Mouse (Mus musculus) layer of hippocampus, adult 9-11 months (tissue): ENCODE measurements around the gene Erf.

Experiments
- DNase-seq: peaks from one replicate; pipeline ENCODE4 v3.0.0; 2022

The Erf gene

DNA sequence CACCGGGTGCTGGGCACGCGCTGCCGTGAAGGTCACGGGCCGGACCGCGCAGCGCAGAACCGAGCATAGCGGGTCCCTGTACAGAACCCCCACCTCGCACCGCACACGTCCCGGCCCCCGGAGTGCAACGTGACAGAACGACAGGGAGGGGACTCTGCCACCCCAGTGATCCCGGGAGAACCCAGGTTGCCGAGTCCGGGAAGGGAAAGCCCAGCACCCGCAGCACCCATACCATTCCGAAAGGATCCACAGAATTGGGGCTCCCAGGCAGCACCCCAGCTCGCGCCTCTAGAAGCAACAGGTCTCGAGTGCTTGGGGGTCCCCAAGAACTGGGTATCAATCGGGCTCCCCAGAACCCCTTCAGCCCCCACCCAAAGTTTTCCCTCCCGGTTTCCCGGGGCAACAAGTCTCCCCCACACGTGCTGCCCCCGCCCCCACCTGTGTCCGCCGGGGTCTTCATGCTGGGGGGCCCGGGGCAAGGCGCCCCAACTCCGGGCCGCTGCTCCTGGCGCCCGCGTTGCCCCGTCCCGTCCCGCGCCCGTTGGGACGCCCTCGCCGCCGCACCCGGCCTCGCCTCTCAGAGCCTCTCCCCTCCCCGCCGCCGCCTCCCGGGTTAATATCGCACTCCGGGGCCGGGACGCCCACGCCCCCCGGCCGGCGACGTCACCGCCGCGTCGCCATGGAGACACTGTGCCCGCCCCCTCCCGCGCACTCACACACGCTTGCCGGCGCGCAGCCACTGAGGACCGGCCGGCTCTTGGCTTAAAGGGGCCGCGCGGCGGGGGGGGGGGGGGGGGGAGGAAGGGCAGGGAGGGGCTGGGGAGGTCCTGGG, at the start of gene Erf:
Gene Erf, minus strand, starts transcription at position 621 of the 832 bp plus-strand sequence.
- DNase-seq = peak; percentile 97

DNA sequence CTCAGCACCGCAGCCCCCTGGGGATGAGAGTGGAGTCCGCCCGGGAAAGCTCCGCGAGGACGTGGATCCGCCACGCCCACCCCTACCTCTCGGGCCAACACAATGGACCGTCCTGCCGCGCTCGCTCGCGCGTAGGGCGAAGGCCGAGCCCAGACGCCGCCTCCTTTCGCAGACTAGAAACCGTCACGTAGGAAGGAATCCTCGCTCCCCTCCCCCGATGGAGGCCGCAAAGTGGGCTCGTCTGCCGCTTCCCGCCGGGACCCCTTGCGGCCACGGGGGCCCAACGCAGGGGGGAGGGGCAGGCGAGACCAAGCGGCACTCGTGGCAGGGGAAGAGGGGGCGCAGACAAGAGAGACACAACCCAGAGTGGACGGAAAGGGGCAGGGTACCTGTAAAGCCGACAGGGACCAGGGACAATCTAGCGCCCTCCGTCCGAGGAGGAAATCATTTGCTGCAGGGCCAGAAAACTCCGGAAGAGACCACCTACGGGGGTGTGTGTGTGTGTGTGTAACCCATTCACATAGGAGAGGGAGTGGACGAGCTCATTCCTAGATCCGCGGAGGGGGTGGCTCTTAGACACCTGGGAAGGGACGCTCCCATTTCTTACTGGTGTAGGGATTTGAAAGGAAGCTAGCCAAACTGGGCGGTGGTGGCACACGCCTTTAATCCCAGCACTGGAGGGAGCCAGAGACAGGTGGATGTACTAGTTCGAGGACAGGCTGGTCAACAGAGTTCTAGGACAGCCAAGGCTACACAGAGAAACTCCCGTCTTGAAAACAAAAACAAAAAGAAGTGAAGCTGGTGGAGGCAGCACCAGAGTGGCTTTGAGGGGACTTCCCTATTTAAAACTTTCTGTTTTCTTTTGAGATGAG, 47.1 kb upstream of the Erf start, which contains the start of gene Pafah1b3:
Gene Pafah1b3, minus strand, starts transcription at position 533 of the 872 bp plus-strand sequence.
- DNase-seq = peak; percentile 88

DNA sequence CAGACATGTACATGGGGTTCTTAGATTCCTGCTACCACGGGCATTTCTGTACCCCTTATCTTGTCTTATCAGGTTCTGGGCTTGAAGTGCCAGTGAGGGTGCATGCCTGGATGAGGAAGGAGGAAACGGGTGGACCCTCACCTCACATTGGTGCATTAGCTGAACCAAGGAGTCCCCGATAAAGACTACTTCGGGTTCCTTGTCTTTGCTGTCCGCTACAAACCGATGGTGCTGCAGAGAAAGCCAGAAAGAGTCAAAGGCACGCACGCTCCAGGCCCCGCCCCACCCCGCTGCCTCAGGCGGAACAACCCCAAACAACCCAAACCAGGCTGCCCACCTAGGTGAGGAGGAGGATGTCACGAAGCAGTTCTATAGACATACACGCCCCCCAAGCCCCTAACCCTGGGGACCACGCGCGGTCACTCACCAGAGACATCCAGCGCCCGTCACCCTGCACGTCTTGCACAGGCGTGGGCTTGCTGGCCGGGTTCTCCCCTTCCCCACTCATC, 46.4 kb upstream of the Erf start:
- no peak for DNase-seq

DNA sequence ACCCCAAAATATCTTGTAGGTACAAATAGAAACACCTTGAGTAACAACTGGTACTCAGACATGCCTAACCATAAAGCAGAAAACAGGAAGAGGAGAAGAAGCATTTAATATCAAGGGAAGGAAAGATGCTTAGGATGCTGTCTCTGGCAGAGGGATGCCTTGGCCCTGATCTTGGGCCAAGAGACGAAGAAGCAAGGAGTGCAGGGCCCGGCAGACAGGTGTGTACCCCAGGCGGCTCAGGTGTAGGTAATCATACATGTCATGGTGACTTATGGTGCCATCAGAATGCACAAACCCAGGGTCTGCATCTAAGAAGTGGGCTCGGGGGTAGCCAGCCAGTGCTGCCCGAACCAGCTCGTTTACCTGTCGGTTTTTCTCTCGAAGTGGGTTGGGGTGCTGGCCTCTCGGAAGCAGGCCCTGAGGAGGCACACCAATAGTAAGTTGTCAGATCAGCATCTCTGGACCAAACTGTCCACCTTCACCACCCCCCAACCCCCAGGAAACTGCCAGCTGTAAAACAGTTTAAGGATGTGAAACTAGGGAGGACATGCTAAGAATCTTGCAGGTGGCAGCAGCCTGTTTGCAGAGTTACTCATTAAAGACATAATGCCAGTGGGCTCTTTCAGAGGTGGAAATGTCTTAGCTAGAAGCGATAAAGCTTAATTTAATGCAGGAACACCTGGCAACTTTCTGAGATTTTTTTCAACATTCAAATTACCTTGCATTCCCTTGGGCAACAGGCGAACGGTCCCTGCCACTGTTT, 44.6 kb upstream of the Erf start:
- no peak for DNase-seq

DNA sequence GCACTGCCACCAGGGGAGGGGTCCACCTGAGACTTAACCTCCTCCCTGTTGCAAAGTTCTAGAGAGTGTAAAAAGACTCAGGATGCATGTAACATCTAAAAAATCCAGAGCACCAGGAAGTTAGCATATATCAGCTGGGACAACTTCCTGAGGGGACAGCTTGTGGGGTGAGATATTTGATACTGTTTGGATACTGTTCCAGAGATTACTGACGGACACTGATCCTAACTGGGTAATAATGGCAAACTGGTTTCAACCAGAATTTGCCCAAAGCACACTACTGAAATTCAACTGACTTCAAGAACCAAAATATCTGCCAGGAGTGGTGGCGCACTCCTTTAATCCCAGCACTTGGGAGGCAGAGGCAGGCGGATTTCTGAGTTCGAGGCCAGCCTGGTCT, 43.9 kb upstream of the Erf start:
- no peak for DNase-seq

DNA sequence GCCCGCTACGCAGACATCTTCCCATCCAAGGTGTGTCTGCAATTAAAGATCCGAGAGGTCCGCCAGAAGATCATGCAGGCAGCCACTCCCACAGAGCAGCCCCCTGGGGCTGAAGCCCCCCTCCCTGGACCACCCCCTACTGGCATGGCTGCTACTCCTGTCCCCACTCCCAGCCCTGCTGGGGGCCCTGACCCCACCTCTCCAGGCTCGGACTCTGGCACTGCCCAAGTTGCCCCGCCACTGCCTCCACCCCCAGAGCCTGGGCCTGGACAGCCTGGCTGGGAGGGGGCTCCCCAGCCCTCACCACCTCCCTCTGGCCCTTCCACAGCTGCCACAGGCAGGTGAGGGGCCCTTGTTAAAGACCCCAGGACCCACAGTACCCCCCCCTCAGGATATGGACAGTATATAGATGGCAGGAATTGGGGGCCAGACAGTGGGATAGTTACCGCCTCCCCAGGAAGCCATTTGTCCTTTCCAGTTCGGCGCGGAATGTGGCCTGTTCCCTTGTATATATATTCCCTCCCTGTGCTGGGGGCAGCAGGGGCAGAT, 42.7 kb upstream of the Erf start:
- no peak for DNase-seq

DNA sequence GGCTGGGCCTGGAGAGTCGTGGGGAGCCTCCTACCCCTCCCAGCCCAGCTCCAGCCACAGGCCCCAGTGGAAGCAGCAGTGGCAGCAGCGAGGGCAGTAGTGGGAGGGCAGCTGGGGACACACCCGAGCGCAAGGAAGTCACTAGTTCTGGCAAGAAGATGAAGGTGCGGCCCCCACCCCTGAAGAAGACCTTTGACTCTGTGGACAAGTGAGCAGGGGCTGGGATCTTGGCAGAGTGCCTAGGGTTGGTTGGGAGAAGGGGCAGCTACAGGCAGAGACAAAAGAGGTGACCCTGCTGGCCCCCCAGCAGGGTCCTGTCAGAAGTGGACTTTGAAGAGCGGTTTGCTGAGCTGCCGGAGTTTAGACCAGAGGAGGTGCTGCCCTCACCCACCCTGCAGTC, 41.5 kb upstream of the Erf start:
- DNase-seq = no peak

DNA sequence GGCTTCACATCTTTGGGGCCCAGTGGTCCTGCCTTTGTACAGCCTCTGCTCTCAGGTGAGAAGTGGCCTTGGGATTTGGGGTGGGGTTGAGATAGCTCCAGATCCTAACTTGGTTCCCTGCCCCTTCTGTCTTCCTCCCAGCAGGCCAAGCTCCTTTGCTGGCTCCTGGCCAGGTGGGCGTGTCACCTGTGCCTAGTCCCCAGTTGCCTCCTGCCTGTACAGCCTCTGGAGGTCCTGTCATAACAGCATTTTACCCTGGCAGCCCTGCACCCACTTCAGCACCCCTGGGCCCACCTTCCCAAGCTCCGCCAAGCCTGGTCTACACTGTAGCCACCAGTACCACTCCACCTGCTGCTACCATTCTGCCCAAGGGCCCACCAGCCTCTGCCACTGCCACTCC, 40.4 kb upstream of the Erf start:
- DNase-seq = no peak

DNA sequence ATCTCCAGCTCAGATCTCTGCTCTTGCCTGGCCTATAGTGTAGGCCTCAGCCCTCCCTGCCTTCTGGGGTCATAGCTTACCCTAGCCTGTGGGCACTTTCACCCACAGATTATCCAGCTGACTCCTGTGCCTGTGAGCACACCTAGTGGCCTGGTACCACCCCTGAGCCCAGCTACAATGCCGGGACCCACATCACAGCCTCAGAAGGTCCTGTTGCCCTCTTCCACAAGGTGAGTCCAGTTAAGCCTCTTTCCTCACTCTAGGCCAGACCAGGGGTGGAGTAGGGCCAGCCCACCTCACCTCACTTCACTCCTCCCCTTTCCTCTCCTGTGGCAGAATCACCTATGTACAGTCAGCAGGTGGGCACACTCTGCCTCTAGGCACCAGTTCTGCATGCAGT, 39.9 kb upstream of the Erf start:
- DNase-seq = no peak

DNA sequence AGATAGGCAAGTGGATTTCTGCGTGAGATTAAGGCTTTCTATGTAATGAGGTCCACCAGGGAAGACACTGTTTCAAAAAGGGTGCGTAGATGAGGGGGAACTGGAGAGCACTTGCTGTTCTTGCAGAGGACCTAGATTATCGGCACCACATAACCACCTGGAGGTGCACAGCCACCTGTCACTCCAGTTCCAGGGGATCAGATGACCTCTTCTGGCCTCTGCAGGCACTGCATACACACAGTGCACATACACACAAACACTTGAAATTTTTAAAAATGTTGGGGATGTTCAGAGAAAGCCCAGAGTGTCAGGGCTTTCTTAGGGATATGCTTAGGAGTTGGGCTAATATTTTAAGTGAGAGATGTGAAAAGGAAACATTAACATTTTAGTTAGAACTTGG, 39.4 kb upstream of the Erf start:
- no peak for DNase-seq

DNA sequence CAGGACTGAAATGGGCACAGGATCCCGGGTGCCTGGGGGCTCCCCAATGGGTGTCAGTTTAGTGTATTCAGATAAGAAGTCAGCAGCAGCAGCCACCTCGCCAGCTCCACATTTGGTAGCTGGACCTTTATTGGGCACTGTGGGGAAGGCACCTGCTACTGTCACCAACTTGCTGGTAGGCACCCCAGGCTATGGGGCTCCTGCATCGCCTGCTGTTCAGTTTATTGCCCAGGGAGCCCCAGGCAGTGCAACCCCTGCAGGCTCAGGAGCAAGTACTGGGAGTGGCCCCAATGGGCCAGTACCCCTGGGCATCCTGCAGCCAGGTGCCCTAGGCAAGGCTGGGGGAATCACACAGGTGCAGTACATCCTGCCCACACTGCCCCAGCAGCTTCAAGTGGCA, 38.2 kb upstream of the Erf start:
- no peak for DNase-seq

DNA sequence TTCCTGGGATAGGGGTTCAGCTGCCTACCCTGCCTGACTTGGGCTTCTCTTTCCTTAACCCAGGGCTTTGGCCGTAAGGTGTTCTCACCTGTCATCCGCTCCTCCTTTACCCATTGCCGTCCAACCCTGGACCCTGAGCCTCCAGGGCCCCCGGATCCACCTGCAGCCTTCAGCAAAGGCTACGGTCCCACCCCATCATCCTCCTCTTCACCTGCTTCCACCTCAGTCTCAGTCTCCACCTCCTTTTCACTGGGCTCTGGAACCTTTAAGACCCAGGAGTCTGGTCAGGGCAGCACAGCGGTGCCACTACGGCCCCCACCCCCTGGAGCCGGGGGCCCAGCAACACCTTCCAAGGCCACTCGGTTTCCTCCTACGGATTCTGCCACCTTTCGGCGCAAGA, 37.5 kb upstream of the Erf start:
- DNase-seq = no peak

DNA sequence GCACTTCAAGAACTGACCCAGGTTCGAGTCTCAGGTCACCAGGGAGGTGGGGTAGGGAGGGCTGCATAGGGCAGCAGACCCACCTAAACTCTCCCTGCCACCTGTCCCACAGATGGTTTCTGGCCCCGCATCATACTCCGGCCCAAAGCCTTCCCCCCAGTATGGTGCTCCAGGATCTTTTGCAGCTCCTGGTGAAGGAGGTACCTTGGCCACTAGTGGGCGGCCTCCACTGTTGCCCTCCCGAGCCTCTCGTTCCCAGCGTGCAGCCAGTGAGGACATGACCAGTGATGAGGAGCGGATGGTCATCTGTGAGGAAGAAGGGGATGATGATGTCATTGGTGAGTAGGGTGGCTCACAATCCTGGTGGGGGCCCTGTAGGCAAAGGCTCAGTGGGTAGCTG, 36.4 kb upstream of the Erf start:
- DNase-seq = no peak

DNA sequence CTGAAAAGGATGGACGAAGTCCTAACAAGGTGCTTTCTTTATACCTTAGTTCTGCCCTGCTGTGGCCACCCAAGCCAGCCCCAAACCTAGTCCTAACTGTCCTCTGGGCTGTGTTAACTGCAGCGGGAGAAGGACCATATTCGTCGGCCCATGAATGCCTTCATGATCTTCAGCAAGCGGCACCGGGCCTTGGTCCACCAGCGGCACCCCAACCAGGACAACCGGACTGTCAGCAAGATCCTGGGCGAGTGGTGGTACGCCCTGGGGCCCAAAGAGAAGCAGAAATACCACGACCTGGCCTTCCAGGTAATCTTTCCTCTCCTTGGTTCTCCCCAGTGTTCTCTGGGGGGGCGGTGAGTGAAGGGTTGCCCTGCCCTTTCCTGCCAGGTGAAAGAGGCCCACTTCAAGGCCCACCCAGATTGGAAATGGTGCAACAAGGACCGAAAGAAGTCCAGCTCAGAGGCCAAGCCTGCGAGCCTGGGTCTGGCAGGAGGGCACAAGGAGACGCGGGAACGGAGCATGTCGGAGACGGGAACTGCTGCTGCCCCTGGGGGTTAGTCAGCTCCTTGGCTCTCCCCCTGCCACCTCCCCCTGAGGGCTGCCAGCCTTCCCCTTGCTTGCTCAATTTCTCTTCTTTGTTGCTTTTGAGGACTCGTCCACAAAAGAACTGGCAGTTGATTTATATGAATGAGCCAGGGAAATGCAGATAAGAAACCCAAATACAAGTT, 35.1 kb upstream of the Erf start:
- no peak for DNase-seq

DNA sequence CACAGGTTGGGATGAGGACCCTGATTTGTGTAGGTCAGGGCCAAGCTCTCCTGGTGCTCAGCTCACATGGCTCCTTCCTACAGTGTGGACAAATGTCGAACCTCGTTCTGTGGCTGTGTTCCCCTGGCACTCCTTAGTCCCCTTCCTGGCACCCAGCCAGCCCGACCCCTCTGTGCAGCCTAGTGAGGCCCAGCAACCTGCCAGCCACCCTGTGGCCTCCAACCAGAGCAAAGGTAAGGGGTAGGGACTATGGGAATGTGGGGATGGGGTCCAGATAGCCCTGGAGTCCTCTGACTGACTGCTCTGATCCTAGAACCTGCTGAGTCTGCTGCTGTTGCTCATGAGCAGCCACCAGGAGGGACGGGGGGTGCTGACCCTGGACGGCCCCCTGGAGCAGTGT, 34.2 kb upstream of the Erf start:
- DNase-seq = no peak

DNA sequence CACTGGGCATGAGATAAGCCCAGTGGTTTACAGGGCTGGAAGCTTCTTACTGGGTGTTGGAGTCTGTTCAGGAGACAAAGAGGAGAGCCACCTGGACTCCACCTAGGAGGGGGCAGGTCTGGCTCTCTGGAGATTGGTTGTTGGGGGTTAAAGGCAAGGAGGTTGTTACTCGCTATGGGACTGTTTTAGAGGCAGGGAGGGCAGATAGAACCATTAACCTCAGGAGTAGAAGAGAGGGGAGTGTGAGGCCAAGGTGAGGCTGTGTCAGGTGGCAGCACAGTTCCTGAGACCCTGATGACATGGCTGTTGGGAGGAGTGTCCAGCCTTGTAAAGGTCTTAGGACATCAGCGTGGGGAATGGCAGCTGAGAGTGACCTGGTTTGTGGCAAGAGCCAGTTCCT, 33.6 kb upstream of the Erf start:
- no peak for DNase-seq

DNA sequence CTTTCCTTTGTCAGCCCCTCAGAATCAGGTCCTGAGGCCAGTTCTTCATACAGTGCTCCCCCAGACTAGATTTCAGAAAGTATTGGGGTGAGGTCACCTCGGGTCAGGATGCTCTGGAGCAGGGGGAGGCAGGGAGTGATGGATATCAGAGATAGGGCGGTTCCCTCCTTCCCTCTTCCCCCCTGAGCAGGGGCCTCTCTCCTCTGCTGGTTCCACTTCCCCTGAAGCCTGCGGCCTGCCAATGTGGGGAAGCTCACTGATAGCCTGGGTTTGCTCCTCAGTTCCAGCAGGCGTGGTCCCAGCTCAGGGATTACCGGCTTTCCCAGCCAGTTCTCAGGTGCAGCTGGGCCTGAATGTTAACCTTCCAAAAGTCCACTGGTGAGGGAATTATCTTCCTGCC, 33.1 kb upstream of the Erf start:
- no peak for DNase-seq

DNA sequence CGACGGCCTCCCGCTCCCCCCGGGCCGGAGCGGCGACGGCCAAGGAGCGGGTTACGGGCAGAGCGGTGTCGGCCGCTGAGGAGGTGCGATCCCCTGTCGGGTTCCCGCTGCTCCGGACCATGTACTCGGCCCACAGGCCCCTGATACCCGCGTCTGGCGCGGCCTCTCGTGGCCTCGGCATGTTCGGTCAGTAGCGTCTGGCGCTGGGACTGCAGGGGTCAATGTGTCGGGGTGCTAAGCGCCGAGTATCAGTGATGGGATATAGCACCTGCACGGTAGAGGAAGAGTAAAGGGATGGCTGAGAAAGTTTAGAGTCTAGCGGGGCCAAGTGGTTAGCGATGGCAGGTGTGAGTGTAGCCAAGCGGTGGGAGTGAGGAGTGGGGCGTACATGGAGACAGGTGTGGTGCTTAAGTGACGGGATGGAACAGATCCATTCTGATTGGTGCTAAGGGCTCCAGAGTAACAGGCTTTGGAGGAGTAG, 32.2 kb upstream of the Erf start:
- no peak for DNase-seq

DNA sequence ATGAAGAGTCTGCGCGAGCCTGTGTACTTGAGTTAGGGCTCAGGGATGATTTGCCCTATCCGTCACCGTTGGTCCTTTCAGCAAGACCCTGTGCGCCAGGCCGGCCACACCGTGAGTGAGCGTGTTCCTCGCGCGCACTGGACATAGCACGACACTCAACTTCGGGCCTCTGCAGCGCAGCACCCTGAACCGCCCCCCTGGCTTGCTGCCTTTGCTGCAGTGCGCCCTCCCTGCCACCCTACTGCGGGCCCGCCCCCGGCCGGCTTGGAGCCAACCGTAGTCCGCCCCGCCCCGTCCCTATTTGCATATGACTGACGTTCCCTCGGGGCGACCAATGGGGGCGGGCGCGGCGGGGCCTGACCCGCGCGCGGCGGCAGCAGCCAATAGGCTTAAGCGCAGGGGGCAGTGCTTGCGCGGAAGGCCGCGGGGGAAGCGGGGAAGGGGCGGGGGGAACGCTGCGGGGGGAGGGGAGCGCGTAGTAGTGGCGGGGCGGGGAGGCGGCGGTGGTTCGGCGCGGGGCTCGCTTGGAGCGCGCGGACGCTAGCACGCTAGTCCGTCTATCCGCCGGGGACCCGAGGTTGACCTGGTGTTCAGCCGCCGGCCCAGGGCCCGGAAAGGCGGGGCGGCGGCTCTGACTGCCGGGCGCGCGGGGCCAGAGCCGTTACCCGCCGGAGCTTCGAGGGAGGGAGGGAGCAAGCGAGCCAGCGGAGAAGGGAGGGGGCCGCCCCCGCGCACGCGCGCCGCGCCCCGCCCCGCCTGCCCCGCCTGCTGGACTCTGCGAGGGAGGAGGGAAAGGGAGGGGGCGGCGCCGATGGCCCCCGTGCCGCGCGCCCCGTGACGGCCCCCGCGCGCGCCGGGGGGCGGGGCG, 31.4 kb upstream of the Erf start:
- DNase-seq = peak; percentile 98

DNA sequence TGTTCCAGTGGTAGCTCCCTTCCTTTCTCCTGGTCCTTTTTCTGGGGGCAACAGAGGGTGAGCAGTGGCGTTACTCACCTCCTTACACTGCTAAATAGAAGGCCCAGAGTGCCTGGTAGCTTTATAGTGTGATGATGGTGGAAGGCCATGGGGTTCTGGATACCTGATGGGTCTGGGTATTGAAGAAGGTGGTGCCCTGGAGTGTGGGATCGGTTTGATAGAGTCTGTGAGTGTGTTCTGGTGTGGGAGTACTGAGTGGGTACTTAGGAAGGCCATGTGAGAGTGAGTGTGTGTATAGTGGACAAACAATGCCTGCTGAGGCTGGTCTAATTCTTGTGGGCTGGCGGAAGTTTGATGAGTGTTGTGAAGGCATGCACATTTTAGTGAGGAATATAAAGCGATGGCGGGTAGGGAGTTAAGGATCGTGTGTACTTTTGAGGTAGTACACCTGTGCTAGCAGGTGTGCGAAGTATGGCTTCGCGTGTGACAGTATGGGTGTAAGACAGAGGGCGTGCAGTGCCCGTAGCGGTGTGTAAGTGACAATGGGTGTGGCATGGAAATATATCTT, 30.7 kb upstream of the Erf start:
- DNase-seq = no peak
